Mouse (Mus musculus) liver, embryonic 13.5 days (tissue): Measurements from ENCODE around the gene H2al1d. TPM values are rescaled to one million over a fixed set of nuclear protein-coding genes. Genes with fewer than 3 reads are reported as not detected.
"Not testable (repeated sequence)": the region's sequence is repeated elsewhere in the genome, so short reads cannot be mapped to it uniquely, and the experiment has no call there.

Experiments used
- ATAC-seq: fragments of 200-750 bp; cut with Nextera tagmentation; 2 replicates; pipeline ENCODE4 v1.8.0; 2017; ENCODE audit warnings: low read depth, mild to moderate bottlenecking, moderate number of reproducible peaks, moderate library complexity
- DNase-seq: peaks from one replicate; pipeline ENCODE4 v3.0.0; 2022
- H3K27ac ChIP-seq: fragments of 300-500 bp; sonication (generic); 2 replicates; pipeline ENCODE4 v1.5.1; 2015; ENCODE audit warnings: moderate library complexity, mild to moderate bottlenecking, inconsistent platforms
- H3K27me3 ChIP-seq: fragments of 300-500 bp; sonication (generic); 2 replicates; pipeline ENCODE4 v1.6.1; 2015; ENCODE audit warnings: mild to moderate bottlenecking, inconsistent platforms
- H3K36me3 ChIP-seq: fragments of 300-500 bp; sonication (generic); 2 replicates; pipeline ENCODE4 v1.6.1; 2015; ENCODE audit warnings: mild to moderate bottlenecking, inconsistent platforms
- H3K4me1 ChIP-seq: fragments of 300-500 bp; sonication (generic); replicated peaks from 2 replicates; pipeline ENCODE4 v1.6.1; 2015; ENCODE audit warnings: inconsistent platforms
- H3K4me2 ChIP-seq: fragments of 300-500 bp; sonication (generic); 2 replicates; pipeline ENCODE4 v1.6.1; 2015; ENCODE audit warnings: inconsistent platforms, mild to moderate bottlenecking, moderate library complexity
- H3K4me3 ChIP-seq: fragments of 300-500 bp; sonication (generic); replicated peaks from 2 replicates; pipeline ENCODE4 v1.5.1; 2015; ENCODE audit warnings: mild to moderate bottlenecking, inconsistent platforms
- H3K9ac ChIP-seq: fragments of 300-500 bp; sonication (generic); 2 replicates; pipeline ENCODE4 v1.6.1; 2015; ENCODE audit warnings: mild to moderate bottlenecking, inconsistent platforms
- H3K9me3 ChIP-seq: fragments of 300-500 bp; sonication (generic); replicated peaks from 2 replicates; pipeline ENCODE4 v1.6.1; 2016; ENCODE audit warnings: inconsistent platforms
- WGBS: fragments of 180-500 bp; shearing (Covaris S2); methylation state at CpG from one replicate; pipeline ENCODE4 v1.1.7; 2015; ENCODE audit not compliant: insufficient replicate concordance; 5-methylcytosine and 5-hydroxymethylcytosine counted together
- polyA plus RNA-seq: library from polyadenylated mRNA; unstranded; fragments of >200 nt; fragmentation: Nextera tagmentation; extraction: Ambion mirVana; gene quantifications from 2 replicates; pipeline ENCODE4 v1.2.1, GENCODE M21; 2015

H2al1d gene
- polyA plus RNA-seq, 1 experiment from 2014 or later = not detected

- not testable (repeated sequence) for H3K27me3 ChIP-seq, DNase-seq, ATAC-seq, H3K27ac ChIP-seq, H3K9ac ChIP-seq, H3K4me2 ChIP-seq, H3K36me3 ChIP-seq, H3K4me1 ChIP-seq, H3K4me3 ChIP-seq, H3K9me3 ChIP-seq
- WGBS = no CpG with 5 or more reads among the region's 3 CpGs
These were observed 3.0 kb downstream of the H2al1d start, which contains the start of gene H2al1e for GRCm38 (mm10) chrX:11311634-11312033. TSS of gene H2al1e (plus strand) at chrX:11311934.

GRCm38 (mm10) chrX:11314858-11315257, 6.2 kb downstream of the H2al1d start, which contains the start of gene H2al1f:
TSS of gene H2al1f (plus strand) at chrX:11315158.
- H3K4me1 ChIP-seq, H3K9ac ChIP-seq, H3K36me3 ChIP-seq, ATAC-seq, H3K9me3 ChIP-seq, DNase-seq, H3K4me3 ChIP-seq, H3K4me2 ChIP-seq, H3K27ac ChIP-seq, H3K27me3 ChIP-seq: not testable (repeated sequence)
- no CpG with 5 or more reads among the region's 6 CpGs for WGBS

GRCm38 (mm10) chrX:11317956-11318355, 9.3 kb downstream of the H2al1d start, which contains the start of gene H2al1g:
TSS of gene H2al1g (plus strand) at chrX:11318256.
- not testable (repeated sequence) for H3K4me3 ChIP-seq, DNase-seq, H3K9me3 ChIP-seq, H3K4me1 ChIP-seq, H3K27ac ChIP-seq, H3K27me3 ChIP-seq, H3K9ac ChIP-seq, H3K4me2 ChIP-seq, ATAC-seq, H3K36me3 ChIP-seq
- WGBS = no CpG with 5 or more reads among the region's 3 CpGs

GRCm38 (mm10) chrX:11321192-11321591, 12.6 kb downstream of the H2al1d start, which contains the start of gene H2al1h:
TSS of gene H2al1h (plus strand) at chrX:11321492.
- not testable (repeated sequence) for H3K27ac ChIP-seq, ATAC-seq, H3K4me3 ChIP-seq, DNase-seq, H3K36me3 ChIP-seq, H3K4me2 ChIP-seq, H3K4me1 ChIP-seq, H3K9me3 ChIP-seq, H3K9ac ChIP-seq, H3K27me3 ChIP-seq
- no CpG with 5 or more reads among the region's 6 CpGs for WGBS

GRCm38 (mm10) chrX:11324359-11324758, 15.7 kb downstream of the H2al1d start, which contains the start of gene H2al1i:
TSS of gene H2al1i (plus strand) at chrX:11324659.
- DNase-seq, H3K4me2 ChIP-seq, H3K9ac ChIP-seq, H3K27ac ChIP-seq, ATAC-seq, H3K9me3 ChIP-seq, H3K27me3 ChIP-seq, H3K36me3 ChIP-seq, H3K4me1 ChIP-seq, H3K4me3 ChIP-seq: not testable (repeated sequence)
- 80% methylated on average over 1 of the region's 5 CpGs for WGBS

- not testable (repeated sequence) for H3K4me2 ChIP-seq, H3K4me3 ChIP-seq, ATAC-seq, H3K9ac ChIP-seq, H3K27ac ChIP-seq, H3K27me3 ChIP-seq, H3K4me1 ChIP-seq, DNase-seq, H3K9me3 ChIP-seq, H3K36me3 ChIP-seq
- WGBS = 65% methylated on average over 2 of the region's 2 CpGs
These were observed 18.9 kb downstream of the H2al1d start, which contains the start of gene H2al1j for GRCm38 (mm10) chrX:11327522-11327921. TSS of gene H2al1j (plus strand) at chrX:11327822.

GRCm38 (mm10) chrX:11345762-11346161, 37.1 kb downstream of the H2al1d start:
- no peak overlapping the region for H3K4me2 ChIP-seq
- H3K36me3 ChIP-seq = no peaks in the 10 kb centered on the region
- H3K9ac ChIP-seq = no peak overlapping the region
- H3K4me3 ChIP-seq = no peak overlapping the region
- DNase-seq (no peak), ATAC-seq (no peak)
- H3K27ac ChIP-seq = no peak overlapping the region
- no peaks in the 10 kb centered on the region for H3K4me1 ChIP-seq
- H3K9me3 ChIP-seq = no peaks in the 10 kb centered on the region
- 65% methylated on average over 9 of the region's 9 CpGs for WGBS
- H3K27me3 ChIP-seq = no peaks in the 10 kb centered on the region

- no peak overlapping the region for H3K9ac ChIP-seq
- DNase-seq (no peak), ATAC-seq (no peak)
- no peak overlapping the region for H3K4me3 ChIP-seq
- WGBS = 80% methylated on average over 3 of the region's 3 CpGs
- no peaks in the 10 kb centered on the region for H3K27me3 ChIP-seq
- H3K4me2 ChIP-seq = no peak overlapping the region
- no peaks in the 10 kb centered on the region for H3K4me1 ChIP-seq
- H3K27ac ChIP-seq = no peak overlapping the region
- no peaks in the 10 kb centered on the region for H3K36me3 ChIP-seq
- H3K9me3 ChIP-seq = no peaks in the 10 kb centered on the region
These were observed 38.1 kb downstream of the H2al1d start for GRCm38 (mm10) chrX:11346756-11347155.

Other genes with a start within 250 kb of the H2al1d start
- gene H2al1a, start 9.6 kb upstream of the H2al1d start, polyA plus RNA-seq = not detected in 2 replicates
- gene H2al1b, start 6.4 kb upstream of the H2al1d start, polyA plus RNA-seq = not detected in 2 replicates
- not detected in 2 replicates for gene H2al1c, start 3.2 kb upstream of the H2al1d start, polyA plus RNA-seq
- not detected in 2 replicates for gene H2al1e, start 3.1 kb downstream of the H2al1d start, polyA plus RNA-seq
- not detected in 2 replicates for gene H2al1f, start 6.3 kb downstream of the H2al1d start, polyA plus RNA-seq
- not detected in 2 replicates for gene H2al1g, start 9.4 kb downstream of the H2al1d start, polyA plus RNA-seq
- not detected in 2 replicates for gene H2al1h, start 12.7 kb downstream of the H2al1d start, polyA plus RNA-seq
- gene H2al1i, start 15.8 kb downstream of the H2al1d start, polyA plus RNA-seq = not detected in 2 replicates
- gene H2al1j, start 19.0 kb downstream of the H2al1d start, polyA plus RNA-seq = not detected in 2 replicates